Comparison of ENCODE assay signal across 23 mouse cellular contexts in genomic region chr13:107893581-107894183, GRCm38 (mm10).
"Had no signal": no experiment of that assay in that cellular context is flagged by ENCODE, and none has a peak within 500 bp of the region (broad histone marks: within the 10 kb centered on the region; RNA-seq: fewer than 3 reads in every experiment).

No protein-coding gene starts in this region.

- H3K36me3 ChIP-seq: heart, embryonic 12.5 days; hindbrain, embryonic 13.5 days; hindbrain, embryonic 15.5 days; limb, embryonic 10.5 days; limb, embryonic 12.5 days; liver, embryonic 13.5 days; liver, embryonic 15.5 days had no signal

- H3K27me3 ChIP-seq: hindbrain, embryonic 15.5 days had no signal

- H3K27ac ChIP-seq: heart, adult 2 months; hindbrain, embryonic 13.5 days; hindbrain, embryonic 15.5 days; hindbrain, postnatal 0 days; layer of hippocampus, adult 2 months; left cerebral cortex, adult 2 months; limb, embryonic 10.5 days; limb, embryonic 12.5 days; liver, embryonic 13.5 days; liver, embryonic 15.5 days had no signal

- H3K4me3 ChIP-seq: heart, adult 2 months; heart, embryonic 12.5 days; hindbrain, embryonic 13.5 days; hindbrain, embryonic 15.5 days; layer of hippocampus, adult 2 months; left cerebral cortex, adult 2 months; limb, embryonic 10.5 days; limb, embryonic 12.5 days; liver, embryonic 13.5 days; liver, embryonic 15.5 days had no signal

- H3K4me2 ChIP-seq: heart, embryonic 12.5 days; hindbrain, embryonic 13.5 days; hindbrain, embryonic 15.5 days; limb, embryonic 12.5 days; liver, embryonic 11.5 days; liver, embryonic 13.5 days; liver, embryonic 15.5 days had no signal

- DNase-seq: gastrocnemius, postnatal 14 days; gastrocnemius, postnatal 36 days; heart, adult 2 months; heart, postnatal 10 days; kidney, adult 11 months; kidney, adult 2 months; kidney, adult 9 months; kidney, postnatal 10 days; kidney, postnatal 25 days; kidney, postnatal 4 days; liver; liver, embryonic 13.5 days had no signal

- H3K9ac ChIP-seq: heart, embryonic 12.5 days; hindbrain, embryonic 13.5 days; hindbrain, embryonic 15.5 days; limb, embryonic 12.5 days; liver, embryonic 13.5 days; liver, embryonic 15.5 days had no signal

- ATAC-seq: hindbrain, postnatal 0 days; intestine, embryonic 16.5 days had no signal

- H3K9me3 ChIP-seq: hindbrain, embryonic 13.5 days; hindbrain, embryonic 15.5 days; limb, embryonic 10.5 days; liver, embryonic 13.5 days; liver, embryonic 15.5 days had no signal
